Mouse (Mus musculus) CH12.LX (cell line): ENCODE measurements around the gene Fitm2. TPM values are rescaled to one million over a fixed set of nuclear protein-coding genes. Genes with fewer than 3 reads are reported as not detected.

Experiments
- DNase-seq: peaks from one replicate; pipeline ENCODE4 v3.0.0-alpha.2; 2013; ENCODE audit errors: extremely low read depth
- H3K27ac ChIP-seq: 2 replicates; pipeline ENCODE4 v1.5.1; 2012; ENCODE audit warnings: low read depth, mild to moderate bottlenecking, control low read depth, moderate library complexity; ENCODE audit not compliant: insufficient read depth
- H3K27me3 ChIP-seq: replicated peaks from 2 replicates; pipeline ENCODE3; 2012; ENCODE audit warnings: inconsistent platforms
- H3K36me3 ChIP-seq, 2 experiments: replicated peaks in 1 of 2; 2 replicates each; pipeline versions ENCODE3 to v1.6.1; 2012; ENCODE audit warnings: inconsistent platforms in 1 of 2, low read length in 1 of 2, mild to moderate bottlenecking in 1 of 2, mixed read lengths in 1 of 2, moderate library complexity in 1 of 2; ENCODE audit not compliant: control insufficient read depth in 1 of 2, insufficient read depth in 1 of 2
- H3K4me1 ChIP-seq, 2 experiments: 2 replicates each; pipeline ENCODE4 v1.6.1; 2012; ENCODE audit warnings: inconsistent platforms in 1 of 2, moderate library complexity in 1 of 2; ENCODE audit not compliant: insufficient read depth in 2 of 2, control insufficient read depth in 1 of 2
- H3K4me2 ChIP-seq: 2 replicates; pipeline ENCODE4 v1.6.1; 2012; ENCODE audit warnings: low read depth, mild to moderate bottlenecking, control low read depth; ENCODE audit not compliant: poor library complexity, insufficient read depth, severe bottlenecking
- H3K4me3 ChIP-seq, 3 experiments: fragments of 150-350 bp in 1 of 3; sonication (generic) in 1 of 3; replicated peaks in 1 of 3; 2 replicates each; pipeline versions ENCODE3 to v1.5.1; 2011 to 2012; ENCODE audit warnings: low read depth in 2 of 3, low read length in 2 of 3, mild to moderate bottlenecking in 2 of 3, moderate library complexity in 2 of 3, control low read depth in 1 of 3, improper control_type of control experiment in 1 of 3, inconsistent platforms in 1 of 3, mixed read lengths in 1 of 3; ENCODE audit not compliant: poor library complexity in 1 of 3
- H3K79me2 ChIP-seq: replicated peaks from 2 replicates; pipeline ENCODE4 v1.6.1; 2012; ENCODE audit warnings: mild to moderate bottlenecking, moderate library complexity; ENCODE audit not compliant: control insufficient read depth, poor library complexity, insufficient read depth, severe bottlenecking; ENCODE audit errors: extremely low read depth
- H3K9ac ChIP-seq: 2 replicates; pipeline ENCODE4 v1.6.1; 2012; ENCODE audit warnings: low read depth, mild to moderate bottlenecking, control low read depth, moderate library complexity; ENCODE audit not compliant: insufficient read depth
- H3K9me3 ChIP-seq: replicated peaks from 2 replicates; pipeline ENCODE3; 2012; ENCODE audit warnings: low read length, inconsistent platforms, mixed read lengths
- CHD1 ChIP-seq: IDR thresholded peaks from 2 replicates; pipeline ENCODE4 v1.6.1; 2012; ENCODE audit warnings: low read depth, low read length, improper control_type of control experiment, inconsistent platforms
- CTCF ChIP-seq, 2 experiments: IDR thresholded peaks in 1 of 2; conservative IDR thresholded peaks in 1 of 2; 2 replicates each; pipeline ENCODE4 v1.5.1; 2011 to 2012; ENCODE audit warnings: low read depth in 2 of 2, low read length in 2 of 2, improper control_type of control experiment in 1 of 2, inconsistent platforms in 1 of 2, mild to moderate bottlenecking in 1 of 2, moderate library complexity in 1 of 2
- E2F4 ChIP-seq: IDR thresholded peaks from 2 replicates; pipeline ENCODE4 v1.6.1; 2011; ENCODE audit warnings: low read depth, low read length, improper control_type of control experiment; ENCODE audit not compliant: insufficient replicate concordance
- ETS1 ChIP-seq: conservative IDR thresholded peaks from 2 replicates; pipeline ENCODE4 v1.6.1; 2012; ENCODE audit warnings: low read depth, mild to moderate bottlenecking, inconsistent platforms, low read length, improper control_type of control experiment, moderate library complexity
- GABPA ChIP-seq: IDR thresholded peaks from 2 replicates; pipeline ENCODE4 v1.6.1; 2012; ENCODE audit warnings: low read depth, low read length, improper control_type of control experiment, inconsistent platforms; ENCODE audit not compliant: insufficient replicate concordance
- HCFC1 ChIP-seq: IDR thresholded peaks from 2 replicates; pipeline ENCODE4 v1.6.1; 2012; ENCODE audit warnings: low read depth, mild to moderate bottlenecking, inconsistent platforms, low read length, improper control_type of control experiment
- JUND ChIP-seq: conservative IDR thresholded peaks from 2 replicates; pipeline ENCODE4 v1.6.1; 2011; ENCODE audit warnings: low read depth, low read length, improper control_type of control experiment
- MAFK ChIP-seq: IDR thresholded peaks from 2 replicates; pipeline ENCODE4 v1.6.1; 2011; ENCODE audit warnings: low read length, improper control_type of control experiment; ENCODE audit not compliant: insufficient replicate concordance
- MAX ChIP-seq: IDR thresholded peaks from 2 replicates; pipeline ENCODE4 v1.6.1; 2011; ENCODE audit warnings: low read length, improper control_type of control experiment
- MXI1 ChIP-seq: IDR thresholded peaks from 2 replicates; pipeline ENCODE4 v1.6.1; 2011; ENCODE audit warnings: mild to moderate bottlenecking, low read depth, low read length, improper control_type of control experiment
- MYC ChIP-seq: IDR thresholded peaks from 2 replicates; pipeline ENCODE4 v1.6.1; 2011; ENCODE audit warnings: low read depth, mild to moderate bottlenecking, improper control_type of control experiment, low read length
- POLR2A ChIP-seq: IDR thresholded peaks from 2 replicates; pipeline ENCODE4 v1.6.1; 2011; ENCODE audit warnings: low read depth, mild to moderate bottlenecking, improper control_type of control experiment, low read length
- RAD21 ChIP-seq: IDR thresholded peaks from 2 replicates; pipeline ENCODE4 v1.6.1; 2011; ENCODE audit warnings: low read depth, mild to moderate bottlenecking, low read length, improper control_type of control experiment, moderate library complexity
- RCOR1 ChIP-seq: conservative IDR thresholded peaks from 2 replicates; pipeline ENCODE4 v1.6.1; 2012; ENCODE audit warnings: low read depth, mild to moderate bottlenecking, inconsistent platforms, low read length, improper control_type of control experiment
- SMC3 ChIP-seq: IDR thresholded peaks from 2 replicates; pipeline ENCODE4 v1.6.1; 2011; ENCODE audit warnings: low read depth, low read length, improper control_type of control experiment
- TBP ChIP-seq: conservative IDR thresholded peaks from 2 replicates; pipeline ENCODE4 v1.6.1; 2011; ENCODE audit warnings: low read depth, low read length, improper control_type of control experiment
- TCF12 ChIP-seq: IDR thresholded peaks from 2 replicates; pipeline ENCODE4 v1.6.1; 2014; ENCODE audit warnings: low read depth, mild to moderate bottlenecking, inconsistent platforms, low read length, improper control_type of control experiment
- UBTF ChIP-seq: IDR thresholded peaks from 2 replicates; pipeline ENCODE4 v1.6.1; 2012; ENCODE audit warnings: low read depth, mild to moderate bottlenecking, inconsistent platforms, low read length, improper control_type of control experiment, moderate library complexity
- USF1 ChIP-seq: IDR thresholded peaks from 2 replicates; pipeline ENCODE4 v1.6.1; 2014; ENCODE audit warnings: low read depth, mild to moderate bottlenecking, inconsistent platforms, low read length, improper control_type of control experiment
- USF2 ChIP-seq: conservative IDR thresholded peaks from 2 replicates; pipeline ENCODE4 v1.6.1; 2011; ENCODE audit warnings: low read depth, low read length, improper control_type of control experiment
- ZC3H11A ChIP-seq: IDR thresholded peaks from 2 replicates; pipeline ENCODE4 v1.6.1; 2012; ENCODE audit warnings: low read depth, mild to moderate bottlenecking, inconsistent platforms, low read length, improper control_type of control experiment
- ZKSCAN1 ChIP-seq: IDR thresholded peaks from 2 replicates; pipeline ENCODE4 v1.6.1; 2012; ENCODE audit warnings: low read depth, inconsistent platforms, low read length, improper control_type of control experiment, borderline replicate concordance
- ZMIZ1 ChIP-seq: IDR thresholded peaks from 2 replicates; pipeline ENCODE4 v1.6.1; 2012; ENCODE audit warnings: low read depth, mild to moderate bottlenecking, inconsistent platforms, low read length, improper control_type of control experiment
- dilution Hi-C: fragments of 300-500 bp; cut with MboI; formaldehyde crosslinking; loops from 2 replicates; pipeline ENCODE4 v1.14.3; 2020; ENCODE audit warnings: low sequenced_read_pairs; ENCODE audit not compliant: extremely low pct_unique_long_range_greater_than_20kb, extremely low pct_ligation_motif_present
- in situ Hi-C: fragments of 300-500 bp; cut with MboI; formaldehyde crosslinking; loops from 3 replicates; pipeline ENCODE4 v1.14.3; 2019; ENCODE audit warnings: low sequenced_read_pairs, low pct_ligation_motif_present, low pct_unique_long_range_greater_than_20kb, mixed read lengths
- polyA plus RNA-seq: library from polyadenylated mRNA; unstranded; fragments of >175 nt; gene quantifications from 2 replicates; pipeline ENCODE4 v1.2.1, GENCODE M21; 2012; ENCODE audit warnings: low read depth; ENCODE audit not compliant: insufficient read length
- total RNA-seq, 2 experiments: library from RNA; depleted of rRNA; stranded (reverse); fragments of 300-350 nt in 1 of 2; fragments of >200 nt in 1 of 2; gene quantifications; 2 replicates each; pipeline ENCODE4 v1.2.3; 2012 to 2014

Gene Fitm2
- total and polyA plus RNA-seq, 3 experiments: 3.9 to 5.5 (median 5.0) TPM

GRCm38 (mm10) chr2:163428346-163429011 lies 44.0 kb downstream of the Fitm2 start:
- H3K79me2 ChIP-seq: no peaks in the 10 kb centered on the region
- TF ChIP-seq MYC (no peak), UBTF (no peak), POLR2A (no peak), CTCF (conservative IDR thresholded peaks at IDR 0.05 in 1 of 2, IDR thresholded peaks at IDR 0.05 in 1 of 2; ENCODE audit: low read depth in 2 of 2, low read length in 2 of 2) (no peak), MAFK (no peak), CHD1 (no peak), USF2 (no peak), JUND (no peak), RAD21 (no peak), TCF12 (no peak), ZKSCAN1 (no peak), GABPA (no peak), ZMIZ1 (no peak), ZC3H11A (no peak), TBP (no peak), MAX (no peak), ETS1 (no peak), HCFC1 (no peak), SMC3 (no peak), RCOR1 (no peak)
- TF ChIP-seq, all 38 proteins: peak for 0
- Histone ChIP-seq H3K4me1 (no peaks in the 10 kb centered on the region), H3K36me3 (peaks cover 0 to 8% of the 10 kb centered on the region in 2 experiments), H3K4me3 (no peak overlapping the region), H3K9ac (no peak overlapping the region), H3K27ac (no peak overlapping the region), H3K9me3 (no peaks in the 10 kb centered on the region), H3K4me2 (no peak overlapping the region), H3K27me3 (peaks cover 31% of the 10 kb centered on the region)
- DNase-seq: no peak
- in situ Hi-C loops: no loop called here
- dilution Hi-C loops: no loop called here

DNA sequence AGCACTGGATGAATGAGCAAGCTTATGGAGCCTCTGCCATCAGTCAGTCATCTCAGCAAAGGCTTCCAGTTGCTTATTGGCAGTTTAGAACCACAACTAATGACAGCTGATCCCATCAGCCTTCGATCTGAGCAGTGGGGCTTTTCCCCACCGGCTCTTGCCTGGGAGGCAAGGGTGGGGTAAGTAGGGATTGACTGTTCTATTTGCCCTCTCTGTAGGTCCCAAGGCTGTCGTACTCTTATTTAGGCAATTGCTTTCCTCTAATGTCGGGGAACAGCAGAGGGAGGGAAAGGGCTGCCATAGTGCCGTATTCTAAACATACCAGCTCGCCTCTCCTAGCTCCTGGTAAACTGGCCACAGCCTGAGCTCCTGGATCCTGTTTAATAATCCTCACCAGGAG lies 47.8 kb downstream of the Fitm2 start, which contains the start of gene Oser1:
TSS of gene Oser1 (minus strand) at position 101 of the 400 bp plus-strand sequence.
- in situ Hi-C loops (no loop called here), dilution Hi-C loops (no loop called here)
- Histone ChIP-seq H3K27ac (no peak within 1 kb of the TSS), H3K9ac (no peak within 1 kb of the TSS), H3K27me3 (peaks cover 1% of the 10 kb centered on the region), H3K4me1 (peaks cover 2 to 9% of the 10 kb centered on the region in 2 experiments; a peak in 3 of 4 replicates), H3K79me2 (no peaks in the 10 kb centered on the region), H3K36me3 (peaks cover 2 to 17% of the 10 kb centered on the region in 2 experiments), H3K4me3 (no peak within 1 kb of the TSS), H3K9me3 (no peaks in the 10 kb centered on the region), H3K4me2 (no peak within 1 kb of the TSS)
- no peak for DNase-seq
- no peak for TF ChIP-seq MXI1
- TF ChIP-seq USF1: no peak
- no peak for TF ChIP-seq E2F4
- TF ChIP-seq ZKSCAN1: no peak
- no peak for TF ChIP-seq ZC3H11A
- no peak for TF ChIP-seq USF2
- no peak for TF ChIP-seq ETS1
- no peak for TF ChIP-seq ZMIZ1
